Mouse (Mus musculus) small intestine, adult 2 months (tissue): ENCODE measurements around the gene Kcnk6.

Experiments
- CTCF ChIP-seq: fragments of 200-500 bp; IDR thresholded peaks from 2 replicates; pipeline ENCODE4 v1.5.1; 2012; ENCODE audit warnings: low read depth, mild to moderate bottlenecking, control low read depth, inconsistent platforms, low read length, moderate library complexity, mixed read lengths; ENCODE audit not compliant: insufficient replicate concordance, insufficient read length; ENCODE audit errors: extremely low read depth
- POLR2A ChIP-seq: fragments of 200-500 bp; IDR thresholded peaks from 2 replicates; pipeline ENCODE4 v1.6.1; 2012; ENCODE audit warnings: low read depth, mild to moderate bottlenecking, control low read depth, inconsistent platforms, low read length, moderate library complexity

DNA sequence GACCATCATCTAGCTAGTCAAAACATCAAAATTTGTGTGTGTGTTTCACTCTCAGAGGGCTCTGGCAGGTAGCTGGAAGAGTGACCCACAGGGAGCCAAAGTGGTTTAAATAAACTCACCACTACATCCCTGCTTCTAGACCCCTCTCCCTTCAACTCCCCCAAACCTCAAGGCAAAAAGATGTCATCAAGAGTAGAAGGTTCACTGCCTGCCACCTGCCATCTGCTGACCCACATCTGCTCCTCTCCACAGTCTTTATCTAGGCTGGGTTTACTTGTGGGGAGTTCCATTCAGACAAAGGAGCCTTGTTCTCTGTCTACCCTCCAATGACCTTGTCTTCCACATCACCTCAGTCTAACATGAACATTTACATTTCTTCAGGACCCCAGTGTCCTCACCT lies 46.9 kb upstream of the Kcnk6 start:
- TF ChIP-seq POLR2A, result no peak
- TF ChIP-seq CTCF, result no peak
